Mouse (Mus musculus) heart, postnatal 4 days (tissue): Measurements from ENCODE around the gene Gm10352. TPM values are rescaled to one million over a fixed set of nuclear protein-coding genes. Genes with fewer than 3 reads are reported as not detected.
"Not testable (repeated sequence)": the region's sequence is repeated elsewhere in the genome, so short reads cannot be mapped to it uniquely, and the experiment has no call there.

Source experiments
- DNase-seq: peaks from one replicate; pipeline ENCODE4 v3.0.0; 2021
- total RNA-seq, 2 experiments: library from RNA; stranded (reverse); gene quantifications; 2 replicates each; pipeline ENCODE4 v1.2.3; 2021

Gene Gm10352
- total RNA-seq = not detected

GRCm38 (mm10) chrY:2900689-2901088 is at the start of gene Gm10352:
Gene Gm10352, plus strand, starts transcription at chrY:2900989.
- DNase-seq = not testable (repeated sequence)

DNA sequence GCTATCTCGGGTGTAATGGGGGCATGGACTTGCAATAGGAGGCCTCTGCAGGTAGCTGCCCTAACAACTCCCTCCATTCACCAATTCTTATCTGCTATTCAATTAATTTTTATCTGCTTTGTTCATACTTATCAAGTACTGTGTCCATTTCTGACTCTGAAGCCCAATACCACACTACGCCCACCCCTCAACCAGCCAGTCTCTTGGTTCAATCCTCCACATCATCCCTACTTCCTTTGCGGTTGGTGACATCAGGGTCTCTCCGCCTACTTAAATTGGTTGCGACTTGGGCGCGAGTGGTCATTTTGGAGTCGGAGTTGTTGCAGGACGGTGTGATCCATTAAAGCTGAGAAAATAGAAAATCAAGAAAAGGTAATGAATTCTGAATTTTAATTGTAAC is 31.5 kb downstream of the Gm10352 start, which contains the start of gene Gm29289:
TSS of gene Gm29289 (plus strand) at position 301 of the 400 bp plus-strand sequence.
- not testable (repeated sequence) for DNase-seq

Other genes starting within 250 kb of the Gm10352 start
- not detected for gene Sry, start 237.3 kb upstream of the Gm10352 start, total RNA-seq
- gene H2al2b, start 180.3 kb upstream of the Gm10352 start, total RNA-seq = not detected
- not detected for gene Gm4064, start 104.8 kb upstream of the Gm10352 start, total RNA-seq
- gene Rbmy, start 70.3 kb upstream of the Gm10352 start, total RNA-seq = not detected
- not detected for gene Gm10256, start 70.3 kb upstream of the Gm10352 start, total RNA-seq
- gene Gm29289, start 31.6 kb downstream of the Gm10352 start, total RNA-seq = not detected